Mouse (Mus musculus): Measurements from ENCODE around the gene Fbxo44. TPM values are rescaled to one million over a fixed set of nuclear protein-coding genes. Genes with fewer than 3 reads are reported as not detected.
"Not testable (repeated sequence)": the region's sequence is repeated elsewhere in the genome, so short reads cannot be mapped to it uniquely, and the experiment has no call there.

Fbxo44 gene
- total and polyA plus RNA-seq, 3 experiments: 2.3 to 6.2 TPM; not detected in 1

- TF ChIP-seq NRF1 (IDR thresholded peaks at IDR 0.05; ENCODE audit: insufficient read depth, low read depth, low read length, poor library complexity, severe bottlenecking) (no peak), ZNF384 (IDR thresholded peaks at IDR 0.05; ENCODE audit: low read depth, low read length) (no peak)
- Histone ChIP-seq H3K27me3 (ENCODE audit: control insufficient read depth in 1 of 2, insufficient read depth in 2 of 2, low read length in 2 of 2) (no peaks in the 10 kb centered on the region), H3K27ac (ENCODE audit: control insufficient read depth, low read depth, low read length) (no peak overlapping the region), H3K4me3 (ENCODE audit: control insufficient read depth in 1 of 2, insufficient read depth in 1 of 2, low read depth in 2 of 2, low read length in 2 of 2) (no peak overlapping the region), H3K9me3 (replicated peaks; ENCODE audit: insufficient read depth, low read length) (no peaks in the 10 kb centered on the region), H3K79me2 (ENCODE audit: control insufficient read depth, insufficient read depth, low read length, poor library complexity) (no peaks in the 10 kb centered on the region), H3K4me1 (ENCODE audit: control insufficient read depth in 1 of 2, insufficient read depth in 2 of 2, low read length in 2 of 2) (peaks cover 0 to 2% of the 10 kb centered on the region in 2 experiments; a peak in 1 of 4 replicates), H3K36me3 (ENCODE audit: control insufficient read depth in 1 of 2, insufficient read depth in 2 of 2, low read length in 2 of 2) (no peaks in the 10 kb centered on the region), H3K9ac (ENCODE audit: control insufficient read depth, low read depth, low read length, poor library complexity, severe bottlenecking) (no peak overlapping the region)
- no peak for DNase-seq (ENCODE audit: low read depth, low spot score)
Measured at GRCm38 (mm10) chr4:148177716-148178115, 17.4 kb upstream of the Fbxo44 start.

DNA sequence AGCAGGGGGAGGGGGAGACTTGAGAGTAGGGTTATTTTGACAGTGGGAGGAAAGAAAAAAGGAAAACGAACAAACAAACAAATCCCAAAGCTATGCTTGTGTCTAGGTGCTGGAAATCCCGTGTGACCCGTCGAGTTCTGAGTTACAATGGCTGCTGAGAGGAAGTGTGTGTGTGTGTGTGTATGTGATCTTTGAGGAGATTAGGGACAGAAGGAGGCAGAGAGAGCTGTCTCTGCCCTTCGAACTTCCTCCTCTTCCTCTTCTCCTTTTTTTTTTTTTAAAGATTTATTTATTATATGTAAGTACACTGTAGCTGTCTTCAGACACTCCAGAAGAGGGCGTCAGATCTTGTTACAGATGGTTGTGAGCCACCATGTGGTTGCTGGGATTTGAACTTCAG lies 16.3 kb upstream of the Fbxo44 start:
- H3K79me2 ChIP-seq (ENCODE audit: control insufficient read depth, insufficient read depth, low read length, poor library complexity); H3K27ac ChIP-seq (ENCODE audit: control insufficient read depth, low read depth, low read length); H3K9ac ChIP-seq (ENCODE audit: control insufficient read depth, low read depth, low read length, poor library complexity, severe bottlenecking); H3K4me1 ChIP-seq (ENCODE audit: control insufficient read depth in 1 of 2, insufficient read depth in 2 of 2, low read length in 2 of 2); H3K9me3 ChIP-seq (replicated peaks; ENCODE audit: insufficient read depth, low read length); H3K4me3 ChIP-seq (ENCODE audit: control insufficient read depth in 1 of 2, insufficient read depth in 1 of 2, low read depth in 2 of 2, low read length in 2 of 2); H3K27me3 ChIP-seq (ENCODE audit: control insufficient read depth in 1 of 2, insufficient read depth in 2 of 2, low read length in 2 of 2); H3K36me3 ChIP-seq (ENCODE audit: control insufficient read depth in 1 of 2, insufficient read depth in 2 of 2, low read length in 2 of 2): not testable (repeated sequence)
- peak; percentile 58 for DNase-seq (ENCODE audit: low read depth, low spot score)
- TF ChIP-seq GATA1 (IDR thresholded peaks at IDR 0.05; ENCODE audit: low read depth, low read length) (peak; percentile 58), EP300 (IDR thresholded peaks at IDR 0.05; ENCODE audit: low read depth in 1 of 2, low read length in 2 of 2) (peak in 1 of 2 experiments; percentile 30; a peak in 1 of 4 replicates), ZNF384 (IDR thresholded peaks at IDR 0.05; ENCODE audit: low read depth, low read length) (peak; percentile 82), TBP (IDR thresholded peaks at IDR 0.05; ENCODE audit: low read depth, low read length) (0 out of 2 replicates have a peak, but pooled peaks have one; percentile 27)

GRCm38 (mm10) chr4:148174495-148174862 lies 14.2 kb upstream of the Fbxo44 start:
- DNase-seq (ENCODE audit: low read depth, low spot score): no peak
- no peak overlapping the region for H3K4me3 ChIP-seq (ENCODE audit: control insufficient read depth in 1 of 2, insufficient read depth in 1 of 2, low read depth in 2 of 2, low read length in 2 of 2)
- TF ChIP-seq ZMIZ1 (IDR thresholded peaks at IDR 0.05; ENCODE audit: low read depth, low read length) (no peak), BHLHE40 (IDR thresholded peaks at IDR 0.05; ENCODE audit: borderline replicate concordance, low read depth, low read length) (no peak), POLR2A (IDR thresholded peaks at IDR 0.05; ENCODE audit: control insufficient read depth in 1 of 2, insufficient read depth in 1 of 2, low read depth in 1 of 2, low read length in 2 of 2, poor library complexity in 1 of 2) (no peak), MAFK (IDR thresholded peaks at IDR 0.05; ENCODE audit: borderline replicate concordance, low read depth, low read length) (no peak), RAD21 (IDR thresholded peaks at IDR 0.05; ENCODE audit: low read depth, low read length) (no peak), MAX (IDR thresholded peaks at IDR 0.05; ENCODE audit: low read length) (no peak), HCFC1 (IDR thresholded peaks at IDR 0.05; ENCODE audit: low read depth, low read length) (no peak), ELF1 (IDR thresholded peaks at IDR 0.05; ENCODE audit: low read depth, low read length) (no peak), NRF1 (IDR thresholded peaks at IDR 0.05; ENCODE audit: insufficient read depth, low read depth, low read length, poor library complexity, severe bottlenecking) (no peak)
- H3K9me3 ChIP-seq (replicated peaks; ENCODE audit: insufficient read depth, low read length): no peaks in the 10 kb centered on the region
- H3K27ac ChIP-seq (ENCODE audit: control insufficient read depth, low read depth, low read length): no peak overlapping the region
- H3K9ac ChIP-seq (ENCODE audit: control insufficient read depth, low read depth, low read length, poor library complexity, severe bottlenecking): no peak overlapping the region
- H3K4me1 ChIP-seq (ENCODE audit: control insufficient read depth in 1 of 2, insufficient read depth in 2 of 2, low read length in 2 of 2): peaks cover 0 to 2% of the 10 kb centered on the region in 2 experiments; a peak in 2 of 4 replicates
- no peaks in the 10 kb centered on the region for H3K27me3 ChIP-seq (ENCODE audit: control insufficient read depth in 1 of 2, insufficient read depth in 2 of 2, low read length in 2 of 2)
- no peaks in the 10 kb centered on the region for H3K79me2 ChIP-seq (ENCODE audit: control insufficient read depth, insufficient read depth, low read length, poor library complexity)
- no peaks in the 10 kb centered on the region for H3K36me3 ChIP-seq (ENCODE audit: control insufficient read depth in 1 of 2, insufficient read depth in 2 of 2, low read length in 2 of 2)
